Mouse (Mus musculus): ENCODE data around the gene 1110051M20Rik. TPM values are rescaled to one million over a fixed set of nuclear protein-coding genes. Genes with fewer than 3 reads are reported as not detected.

Gene 1110051M20Rik
- total RNA-seq, 2 experiments from 2014 or later, result 110 to 122 TPM

DNA sequence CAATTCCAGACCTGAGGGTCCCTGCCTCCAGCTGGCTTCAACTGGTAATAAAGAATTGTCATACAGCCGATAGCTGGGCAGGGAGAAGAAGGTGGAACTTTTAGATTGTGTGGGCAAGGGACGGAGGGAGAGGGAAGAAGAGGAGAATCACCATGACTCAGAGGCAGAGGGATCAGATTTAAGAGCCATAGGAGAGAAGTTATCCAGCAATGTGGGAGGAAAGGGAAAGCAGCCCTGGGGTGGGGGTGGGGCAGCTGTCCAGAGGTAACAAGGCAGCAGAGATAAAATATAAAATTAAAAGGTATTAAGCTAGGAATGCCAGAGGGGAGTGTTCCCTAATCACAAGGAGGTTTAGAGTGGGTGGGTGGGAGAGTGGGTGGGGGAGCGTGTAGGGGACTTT is 56.2 kb downstream of the 1110051M20Rik start:
- no peak for TF ChIP-seq CTCF (conservative IDR thresholded peaks at IDR 0.05)
- H3K27ac ChIP-seq, result no peak overlapping the region
- DNase-seq (ENCODE audit: low spot score in 2 of 2), result no peak

DNA sequence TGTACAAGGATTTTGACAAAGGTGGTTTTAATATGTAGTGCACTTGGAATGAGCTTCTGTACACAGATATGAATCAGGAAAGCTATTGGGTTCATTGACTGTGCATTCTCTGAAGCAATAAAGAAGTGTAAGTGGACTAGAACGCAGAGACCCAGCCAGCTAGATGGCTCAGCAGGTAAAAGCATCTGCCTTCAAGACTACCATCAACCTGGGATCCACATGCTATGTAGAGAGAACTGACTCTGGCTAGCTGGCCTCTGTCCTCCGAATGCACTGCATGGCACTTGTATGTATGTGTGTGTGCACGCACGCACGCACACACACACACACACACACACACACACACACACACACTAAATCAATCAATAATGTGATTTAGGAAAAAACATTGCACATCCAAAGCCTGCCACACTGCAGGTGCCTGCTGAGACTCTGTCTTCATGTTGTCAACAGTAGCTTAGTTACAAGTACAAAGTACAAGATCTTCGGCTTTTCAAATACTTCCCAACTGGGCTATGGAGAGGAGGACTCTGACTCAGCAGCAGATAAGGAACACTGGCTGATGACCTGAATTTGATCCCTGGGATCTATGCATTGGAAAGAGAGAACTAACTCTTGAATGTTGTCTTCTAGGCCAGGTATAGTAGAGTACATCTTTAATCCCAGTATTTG is 57.1 kb downstream of the 1110051M20Rik start:
- no peak for TF ChIP-seq CTCF (conservative IDR thresholded peaks at IDR 0.05)
- DNase-seq (ENCODE audit: low spot score in 2 of 2), result no peak
- H3K4me3 ChIP-seq, result no peak overlapping the region
- no peak overlapping the region for H3K27ac ChIP-seq

More for the DNA sequence above, 56.2 kb downstream of the 1110051M20Rik start:
- H3K4me3 ChIP-seq, result no peak overlapping the region

DNA sequence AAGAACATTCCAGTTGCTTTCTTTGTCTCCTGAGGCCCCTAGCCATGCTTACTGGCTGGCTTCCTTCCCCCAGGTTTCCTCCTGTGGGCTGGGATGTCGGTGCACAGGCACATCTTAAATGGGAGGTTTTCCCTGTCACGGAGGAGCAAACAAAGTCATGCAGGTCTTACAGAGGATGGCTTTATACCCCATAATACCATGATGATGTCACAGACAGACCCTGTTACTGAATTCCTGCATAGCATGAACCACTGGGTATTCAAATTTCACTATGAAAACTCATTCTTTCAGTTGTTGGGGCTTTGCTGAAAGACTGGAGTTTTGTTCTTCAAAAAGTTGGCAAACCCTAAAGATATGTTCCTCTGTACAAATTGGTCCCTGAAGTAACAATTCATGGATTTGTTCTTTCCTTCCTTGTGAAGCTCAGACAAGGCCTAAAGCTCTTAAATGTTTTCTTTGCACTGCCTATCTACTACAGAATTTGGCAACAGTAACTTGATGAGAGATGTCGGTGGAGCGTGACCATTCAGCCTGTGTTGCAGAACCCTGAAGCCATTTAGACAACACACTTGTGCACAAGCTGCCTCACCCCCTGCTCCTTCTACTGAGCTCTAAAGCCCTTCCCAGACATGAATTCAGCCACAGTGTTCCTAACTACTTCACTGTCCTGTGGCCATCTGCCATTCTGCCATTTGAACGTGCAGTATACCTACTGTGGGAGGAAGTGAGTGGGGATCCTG is 57.8 kb downstream of the 1110051M20Rik start:
- TF ChIP-seq CTCF (conservative IDR thresholded peaks at IDR 0.05), result no peak
- DNase-seq (ENCODE audit: low spot score in 2 of 2), result no peak
- no peak overlapping the region for H3K27ac ChIP-seq
- no peak overlapping the region for H3K4me3 ChIP-seq

DNA sequence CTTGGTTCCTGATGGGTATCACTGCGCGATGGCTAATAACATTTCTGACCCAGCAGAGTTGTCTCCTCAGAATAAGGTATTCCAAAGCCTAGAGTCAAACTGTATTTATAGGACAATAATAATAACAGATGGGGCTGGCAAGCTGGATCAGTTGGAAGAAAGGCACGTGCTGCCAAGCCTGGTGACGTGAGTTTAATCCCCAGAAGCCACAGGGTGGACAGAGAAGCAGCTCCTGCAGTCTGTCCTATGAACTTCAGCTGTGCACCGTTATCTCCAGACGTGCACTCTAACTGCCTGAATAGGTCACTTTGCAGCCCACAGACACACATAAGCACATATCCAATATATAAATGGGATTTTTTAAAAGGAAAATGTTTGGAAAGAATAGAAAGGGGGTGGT is 61.2 kb downstream of the 1110051M20Rik start:
- H3K27ac ChIP-seq, result no peak overlapping the region
- DNase-seq (ENCODE audit: low spot score in 2 of 2), result no peak

DNA sequence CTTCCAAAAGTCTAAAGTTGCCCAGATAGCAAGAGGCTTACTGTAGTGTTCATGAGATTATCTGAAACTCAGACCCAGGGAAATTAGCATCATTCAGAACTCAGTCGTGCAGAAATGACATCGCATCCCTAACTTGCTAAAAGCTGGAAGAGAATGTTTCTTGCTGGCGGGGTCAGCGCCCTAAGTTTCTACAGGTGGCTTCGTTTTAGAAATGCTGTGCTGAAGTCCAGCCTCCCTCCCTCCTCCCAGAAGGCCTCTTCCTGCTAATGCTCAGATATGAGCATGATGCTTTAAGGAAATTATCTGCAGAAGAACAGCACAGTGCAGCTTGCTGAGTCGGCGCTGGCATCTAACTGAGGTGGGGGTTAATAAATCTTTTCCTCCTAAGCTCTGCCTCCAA is 67.5 kb downstream of the 1110051M20Rik start:
- Histone ChIP-seq H3K4me3 (no peak overlapping the region), H3K27ac (no peak overlapping the region)
- no peak for DNase-seq (ENCODE audit: low spot score in 2 of 2)
- TF ChIP-seq CTCF (conservative IDR thresholded peaks at IDR 0.05), result no peak

More for the DNA sequence above, 61.2 kb downstream of the 1110051M20Rik start:
- no peak for TF ChIP-seq CTCF (conservative IDR thresholded peaks at IDR 0.05)
- no peak overlapping the region for H3K4me3 ChIP-seq

DNA sequence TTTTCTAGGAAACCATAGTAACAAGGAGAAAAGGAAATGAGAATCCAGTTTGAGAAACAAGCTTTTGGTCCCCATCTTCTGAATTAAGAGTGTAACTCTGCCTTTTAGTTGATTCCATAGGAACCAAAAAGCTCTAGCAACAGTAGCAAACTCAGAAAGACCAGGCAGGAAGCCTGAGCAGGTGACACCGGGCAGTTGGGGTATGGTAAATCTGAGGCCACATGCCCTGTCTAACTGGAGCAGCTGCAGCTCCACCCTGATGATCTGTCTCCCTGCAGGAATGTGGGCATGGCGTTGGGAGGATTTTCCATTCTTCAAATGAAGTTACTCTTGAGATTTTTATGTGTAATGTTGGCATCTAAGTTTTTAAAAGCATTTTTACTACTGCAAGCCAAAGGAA is 74.2 kb downstream of the 1110051M20Rik start:
- DNase-seq (ENCODE audit: low spot score in 2 of 2), result no peak
- H3K4me3 ChIP-seq, result no peak overlapping the region
- no peak overlapping the region for H3K27ac ChIP-seq
- TF ChIP-seq CTCF (conservative IDR thresholded peaks at IDR 0.05), result no peak

DNA sequence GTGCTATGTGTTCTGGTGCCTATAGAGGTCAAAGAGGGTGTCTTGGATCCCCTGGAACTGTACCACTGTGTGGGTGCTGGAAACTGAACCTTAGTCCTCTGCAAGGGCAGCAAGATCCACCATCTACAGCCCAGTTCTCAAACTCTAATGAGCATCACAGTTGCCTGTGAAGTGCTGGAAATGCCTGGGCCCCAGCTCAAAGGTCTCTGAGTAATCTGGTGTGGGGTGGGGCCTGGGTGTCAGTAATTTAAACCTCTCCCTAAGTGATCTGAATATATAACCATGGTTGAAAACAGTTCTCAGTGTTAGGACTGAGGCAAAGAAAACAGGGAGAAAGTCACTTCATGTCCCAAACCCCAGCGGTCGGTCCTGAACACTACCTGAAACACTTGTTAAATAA is 81.2 kb downstream of the 1110051M20Rik start:
- Histone ChIP-seq H3K27ac (no peak overlapping the region), H3K4me3 (no peak overlapping the region)
- DNase-seq (ENCODE audit: low spot score in 2 of 2), result no peak
- no peak for TF ChIP-seq CTCF (conservative IDR thresholded peaks at IDR 0.05)

DNA sequence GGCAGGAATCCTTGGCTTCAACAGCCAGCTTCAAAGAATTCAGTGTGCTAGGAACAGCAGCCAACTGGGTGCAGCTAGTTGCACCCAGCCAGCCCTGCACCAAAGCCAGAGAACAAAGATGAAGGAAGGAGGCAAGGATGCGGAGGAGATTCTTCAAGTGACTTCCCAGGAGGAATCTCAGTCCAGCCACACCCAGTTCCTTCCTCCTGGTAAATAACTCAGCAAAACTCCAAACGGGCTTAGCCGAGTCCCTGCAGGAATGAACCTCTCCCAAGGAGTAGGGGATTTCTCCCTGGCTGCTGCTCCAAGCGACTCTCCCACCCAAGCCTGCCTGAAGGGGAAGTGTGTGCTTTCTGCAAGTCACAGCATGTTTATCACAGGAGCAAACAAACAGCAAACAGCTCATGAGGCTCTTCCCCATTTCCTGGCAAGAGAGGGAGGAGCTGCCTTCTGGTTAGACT is 83.4 kb downstream of the 1110051M20Rik start:
- peak overlapping the region; percentile 39; the same call in 1 of the 2 replicates for H3K27ac ChIP-seq
- TF ChIP-seq CTCF (conservative IDR thresholded peaks at IDR 0.05), result no peak
- no peak overlapping the region for H3K4me3 ChIP-seq
- no peak for DNase-seq (ENCODE audit: low spot score in 2 of 2)

DNA sequence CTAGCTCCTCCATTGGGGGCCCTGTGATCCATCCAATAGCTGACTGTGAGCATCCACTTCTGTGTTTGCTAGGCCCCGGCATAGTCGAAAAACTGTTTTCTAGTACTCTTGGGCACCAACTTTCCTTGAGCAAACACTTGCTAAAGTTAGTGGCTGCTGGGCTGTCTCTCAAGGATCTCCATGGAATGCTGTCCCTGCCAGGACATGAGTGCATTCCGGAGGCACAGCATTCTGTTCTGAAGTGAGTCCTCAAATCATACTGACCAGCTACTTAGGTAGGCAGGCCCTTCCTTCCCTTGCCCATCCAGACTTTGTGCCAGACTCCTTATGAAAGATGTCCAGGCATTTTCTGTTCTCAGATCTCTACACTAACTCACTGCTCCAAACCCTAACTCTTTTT is 88.7 kb downstream of the 1110051M20Rik start:
- Histone ChIP-seq H3K4me3 (no peak overlapping the region), H3K27ac (no peak overlapping the region)
- DNase-seq (ENCODE audit: low spot score in 2 of 2), result no peak
- no peak for TF ChIP-seq CTCF (conservative IDR thresholded peaks at IDR 0.05)

DNA sequence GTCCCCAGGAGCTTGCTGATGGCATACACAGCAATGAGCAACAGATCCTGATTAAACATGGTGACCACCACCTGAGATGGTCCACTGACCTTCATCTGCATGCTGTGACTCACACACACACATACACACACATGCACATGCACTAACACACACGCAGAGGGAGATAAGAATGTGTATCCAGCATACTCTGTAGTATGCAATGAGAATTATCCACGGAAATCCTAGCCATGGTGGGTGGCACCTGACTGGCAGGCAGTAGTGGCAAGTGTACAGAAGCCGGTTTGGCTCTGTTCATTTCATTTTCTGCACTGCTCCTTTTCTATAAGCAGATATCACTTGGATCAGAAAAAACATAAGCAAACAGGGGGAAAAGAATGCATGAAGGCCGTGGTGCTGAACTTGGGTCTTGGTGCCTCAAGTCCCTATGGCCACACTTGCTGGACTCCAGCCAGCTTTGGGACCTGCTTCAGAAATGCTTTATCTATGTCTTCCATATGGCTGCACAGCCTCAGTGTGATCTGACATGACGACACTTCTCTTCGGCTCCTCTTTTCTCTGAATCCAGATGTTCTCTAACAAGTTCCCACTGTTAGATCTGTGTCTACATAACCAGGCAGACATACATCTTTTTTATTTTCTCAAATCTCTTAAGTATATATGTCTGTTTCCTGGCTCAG is 89.6 kb downstream of the 1110051M20Rik start:
- no peak for DNase-seq (ENCODE audit: low spot score in 2 of 2)
- H3K4me3 ChIP-seq, result no peak overlapping the region
- no peak overlapping the region for H3K27ac ChIP-seq
- no peak for TF ChIP-seq CTCF (conservative IDR thresholded peaks at IDR 0.05)

DNA sequence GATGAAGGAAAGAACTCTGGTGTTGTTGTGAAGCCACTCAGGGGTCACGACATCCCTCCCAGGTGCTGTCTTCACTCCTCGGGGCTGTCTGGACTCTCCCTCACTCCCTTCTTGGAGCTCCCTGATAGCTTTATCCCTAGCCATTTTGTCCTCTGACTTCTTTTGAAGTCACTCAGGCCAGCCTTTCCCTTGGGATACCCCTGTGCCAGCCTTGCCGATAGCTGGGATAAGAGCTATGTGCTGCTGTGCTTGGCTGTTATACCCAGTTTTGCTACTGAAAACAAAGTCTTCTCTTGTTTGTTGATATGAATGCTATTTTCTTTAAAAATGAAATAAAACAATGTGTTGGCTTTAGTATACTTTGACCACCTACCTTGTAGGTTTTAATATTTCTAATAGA is 90.7 kb downstream of the 1110051M20Rik start:
- TF ChIP-seq CTCF (conservative IDR thresholded peaks at IDR 0.05), result no peak
- no peak for DNase-seq (ENCODE audit: low spot score in 2 of 2)
- no peak overlapping the region for H3K4me3 ChIP-seq
- H3K27ac ChIP-seq, result no peak overlapping the region

DNA sequence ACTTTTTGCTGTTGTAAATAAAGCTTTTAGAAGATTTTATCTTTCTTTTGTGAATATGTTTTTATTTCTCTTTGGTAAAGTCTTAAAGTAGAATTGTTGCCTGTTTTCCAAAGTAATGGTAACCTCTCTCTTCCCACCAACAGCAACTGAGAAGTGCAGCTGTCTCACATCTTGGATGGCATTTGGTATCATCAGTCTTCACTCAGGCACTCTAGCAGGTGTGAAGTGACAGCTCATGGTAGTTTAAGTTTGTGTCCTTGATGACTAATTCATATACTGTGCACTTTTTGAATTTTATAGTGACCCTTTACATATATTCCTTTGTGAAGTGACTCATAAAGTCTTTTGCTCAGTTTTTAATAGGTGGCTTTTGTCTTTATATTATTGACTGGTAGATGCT is 92.7 kb downstream of the 1110051M20Rik start:
- no peak overlapping the region for H3K4me3 ChIP-seq
- DNase-seq (ENCODE audit: low spot score in 2 of 2), result no peak
- TF ChIP-seq CTCF (conservative IDR thresholded peaks at IDR 0.05), result no peak
- no peak overlapping the region for H3K27ac ChIP-seq

DNA sequence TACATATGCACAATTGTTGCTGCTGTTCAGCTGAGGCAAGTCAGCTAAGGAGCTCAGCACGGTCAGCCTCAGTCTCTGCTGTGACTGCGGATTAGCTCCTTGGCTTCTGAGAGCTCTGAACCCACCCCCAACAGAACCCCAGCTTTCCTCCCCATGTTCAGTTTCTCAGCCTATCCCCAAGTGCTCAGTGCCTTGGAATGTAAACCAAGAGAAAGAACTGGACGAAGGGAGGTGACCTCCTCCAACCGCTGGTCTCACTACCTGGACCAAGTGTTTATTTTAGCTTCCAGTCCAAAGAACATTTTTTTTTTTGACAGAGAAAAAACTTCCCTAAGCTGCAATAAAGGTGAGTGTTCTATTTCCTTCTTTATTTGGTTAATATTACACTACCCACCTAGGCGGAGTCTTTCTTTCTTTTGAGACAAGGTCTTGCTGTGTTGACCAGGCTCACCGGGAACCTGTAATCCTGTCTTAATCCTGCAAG is 94.5 kb downstream of the 1110051M20Rik start:
- Histone ChIP-seq H3K27ac (no peak overlapping the region), H3K4me3 (no peak overlapping the region)
- DNase-seq (ENCODE audit: low spot score in 2 of 2), result no peak
- TF ChIP-seq CTCF (conservative IDR thresholded peaks at IDR 0.05), result no peak
